Mouse (Mus musculus): ENCODE data around the gene Urod. TPM values are rescaled to one million over a fixed set of nuclear protein-coding genes. Genes with fewer than 3 reads are reported as not detected.

The Urod gene
- polyA plus RNA-seq, 1 experiment from 2014 or later, result 518 TPM

DNA sequence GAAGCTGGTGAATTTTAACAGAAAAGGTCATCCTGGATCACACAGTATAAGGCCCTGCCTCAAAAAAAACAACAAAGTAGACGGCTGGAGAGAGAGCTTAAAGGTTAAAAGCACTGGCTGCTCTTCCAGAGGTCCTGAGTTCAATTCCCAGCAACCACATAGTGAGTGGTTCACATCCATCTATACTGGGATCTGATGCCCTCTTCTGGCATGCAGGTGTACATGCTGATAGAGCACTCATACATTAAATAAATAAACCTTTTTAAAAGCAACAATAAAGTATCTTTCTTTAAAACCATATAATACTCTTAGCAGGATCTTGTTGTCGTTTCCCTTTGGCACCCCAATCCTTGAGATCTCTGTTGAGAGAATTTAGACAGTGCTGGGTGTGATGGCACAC is 17.7 kb downstream of the Urod start:
- no peak overlapping the region for H3K9ac ChIP-seq (ENCODE audit: low read depth, low read length)
- ATAC-seq (ENCODE audit: low read depth), result no peak
- H3K4me3 ChIP-seq (ENCODE audit: low read depth, low read length), result no peak overlapping the region
- no peaks in the 10 kb centered on the region for H3K36me3 ChIP-seq (ENCODE audit: control insufficient read depth, insufficient read depth)
- H3K4me1 ChIP-seq (ENCODE audit: control insufficient read depth, low read depth, low read length), result no peaks in the 10 kb centered on the region
- H3K27ac ChIP-seq (ENCODE audit: low read length), result no peak overlapping the region
- no peaks in the 10 kb centered on the region for H3K27me3 ChIP-seq (ENCODE audit: control insufficient read depth, insufficient read depth, low read depth, low read length)
- WGBS (ENCODE audit: insufficient replicate concordance), result 31% methylated on average over 2 of the region's 2 CpGs
- no peaks in the 10 kb centered on the region for H3K9me3 ChIP-seq (replicated peaks; ENCODE audit: control insufficient read depth, low read length)
- H3K4me2 ChIP-seq (ENCODE audit: low read depth, low read length), result no peak overlapping the region

DNA sequence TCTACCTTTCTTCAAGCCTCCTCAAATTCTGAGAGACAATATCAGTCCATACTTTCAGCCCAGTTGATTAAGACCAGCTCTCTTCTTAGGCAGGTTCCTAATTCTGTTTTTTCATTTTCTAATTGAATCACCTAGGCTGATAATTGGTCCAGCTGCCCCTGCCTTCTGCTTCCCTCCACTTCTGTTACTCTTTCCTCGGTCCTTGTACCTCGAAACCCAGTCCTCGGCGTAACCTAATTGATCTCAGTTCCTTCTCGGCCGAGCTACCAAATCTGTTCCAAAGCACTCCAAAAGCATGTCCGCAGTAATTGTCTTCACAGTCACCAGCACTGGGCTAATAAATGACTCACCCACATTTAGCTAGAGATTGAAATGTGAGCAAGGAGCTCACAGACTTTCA is 39.3 kb downstream of the Urod start:
- H3K27ac ChIP-seq (ENCODE audit: low read length), result no peak overlapping the region
- H3K4me1 ChIP-seq (ENCODE audit: control insufficient read depth, low read depth, low read length), result no peaks in the 10 kb centered on the region
- ATAC-seq (ENCODE audit: low read depth), result no peak
- no peaks in the 10 kb centered on the region for H3K9me3 ChIP-seq (replicated peaks; ENCODE audit: control insufficient read depth, low read length)
- no peaks in the 10 kb centered on the region for H3K36me3 ChIP-seq (ENCODE audit: control insufficient read depth, insufficient read depth)
- no peaks in the 10 kb centered on the region for H3K27me3 ChIP-seq (ENCODE audit: control insufficient read depth, insufficient read depth, low read depth, low read length)
- 70% methylated on average over 7 of the region's 7 CpGs for WGBS (ENCODE audit: insufficient replicate concordance)
- H3K9ac ChIP-seq (ENCODE audit: low read depth, low read length), result no peak overlapping the region
- H3K4me3 ChIP-seq (ENCODE audit: low read depth, low read length), result no peak overlapping the region
- no peak overlapping the region for H3K4me2 ChIP-seq (ENCODE audit: low read depth, low read length)

DNA sequence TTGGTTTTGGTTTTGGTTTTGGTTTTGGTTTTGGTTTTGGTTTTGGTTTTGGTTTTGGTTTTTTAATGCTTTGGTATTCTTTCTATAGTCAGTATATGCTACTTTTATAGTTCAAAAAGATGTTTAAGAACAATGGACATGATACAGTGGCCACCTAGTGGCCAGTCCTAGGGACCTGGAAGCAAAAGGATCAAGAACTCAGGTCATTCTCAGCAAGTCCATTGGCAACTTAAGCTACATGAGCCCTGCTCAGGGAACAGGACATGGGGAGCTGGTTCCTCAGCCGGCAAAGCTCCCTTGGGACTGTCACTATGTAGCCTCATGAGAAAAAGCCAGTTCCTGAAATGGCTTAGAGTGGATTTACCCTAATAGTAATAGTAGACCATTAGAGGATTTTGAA is 42.6 kb downstream of the Urod start:
- H3K9me3 ChIP-seq (replicated peaks; ENCODE audit: control insufficient read depth, low read length), result no peaks in the 10 kb centered on the region
- no peaks in the 10 kb centered on the region for H3K36me3 ChIP-seq (ENCODE audit: control insufficient read depth, insufficient read depth)
- no peak overlapping the region for H3K4me2 ChIP-seq (ENCODE audit: low read depth, low read length)
- no peak overlapping the region for H3K4me3 ChIP-seq (ENCODE audit: low read depth, low read length)
- H3K27ac ChIP-seq (ENCODE audit: low read length), result no peak overlapping the region
- no peak overlapping the region for H3K9ac ChIP-seq (ENCODE audit: low read depth, low read length)
- 41% methylated on average over 1 of the region's 1 CpGs for WGBS (ENCODE audit: insufficient replicate concordance)
- no peak for ATAC-seq (ENCODE audit: low read depth)
- no peaks in the 10 kb centered on the region for H3K4me1 ChIP-seq (ENCODE audit: control insufficient read depth, low read depth, low read length)
- no peaks in the 10 kb centered on the region for H3K27me3 ChIP-seq (ENCODE audit: control insufficient read depth, insufficient read depth, low read depth, low read length)

DNA sequence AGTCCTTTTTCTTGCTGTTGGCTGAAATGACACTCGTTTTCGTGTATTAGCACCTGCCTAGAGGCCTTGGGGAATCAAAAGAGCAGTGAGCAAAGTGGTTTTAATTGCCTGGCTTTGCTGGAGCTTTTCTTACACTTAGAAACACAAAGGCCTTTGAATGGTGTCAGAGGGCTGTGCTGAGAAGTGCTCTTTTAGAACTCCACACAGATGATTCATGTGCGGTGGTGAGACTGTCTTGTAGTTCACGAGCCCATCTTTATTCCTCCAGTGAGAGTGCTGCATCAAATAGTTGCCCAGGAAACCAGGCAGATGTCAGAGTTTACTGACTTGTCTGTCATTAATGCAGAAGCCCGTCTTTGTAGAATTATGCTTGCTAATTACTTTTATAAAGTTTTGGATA is 50.2 kb downstream of the Urod start:
- H3K36me3 ChIP-seq (ENCODE audit: control insufficient read depth, insufficient read depth), result no peaks in the 10 kb centered on the region
- no peak overlapping the region for H3K4me2 ChIP-seq (ENCODE audit: low read depth, low read length)
- no peak overlapping the region for H3K9ac ChIP-seq (ENCODE audit: low read depth, low read length)
- ATAC-seq (ENCODE audit: low read depth), result no peak
- H3K9me3 ChIP-seq (replicated peaks; ENCODE audit: control insufficient read depth, low read length), result no peaks in the 10 kb centered on the region
- H3K27me3 ChIP-seq (ENCODE audit: control insufficient read depth, insufficient read depth, low read depth, low read length), result peaks cover 2% of the 10 kb centered on the region; the same call in 1 of the 2 replicates
- 58% methylated on average over 5 of the region's 5 CpGs for WGBS (ENCODE audit: insufficient replicate concordance)
- H3K27ac ChIP-seq (ENCODE audit: low read length), result no peak overlapping the region
- H3K4me3 ChIP-seq (ENCODE audit: low read depth, low read length), result no peak overlapping the region
- no peaks in the 10 kb centered on the region for H3K4me1 ChIP-seq (ENCODE audit: control insufficient read depth, low read depth, low read length)

DNA sequence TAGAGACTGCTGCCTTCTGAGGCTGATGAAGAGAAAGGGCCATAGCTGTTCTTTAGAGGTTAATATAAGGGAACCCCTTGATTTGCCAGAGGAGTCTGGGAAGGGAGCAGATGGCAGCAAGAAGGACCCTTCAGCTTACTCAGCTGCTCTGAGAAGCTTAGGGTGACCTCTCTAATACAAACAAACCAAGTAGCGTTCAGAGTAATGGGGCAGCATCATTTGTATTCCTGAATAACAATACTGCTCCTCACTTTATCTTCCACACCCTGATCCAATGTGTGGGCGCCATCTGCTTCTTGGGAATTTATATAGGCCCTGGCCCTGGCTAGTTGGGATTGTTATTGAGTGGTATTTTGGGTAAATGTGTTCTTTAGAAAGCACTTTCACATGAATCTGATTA is 51.5 kb downstream of the Urod start:
- no peak overlapping the region for H3K9ac ChIP-seq (ENCODE audit: low read depth, low read length)
- no peaks in the 10 kb centered on the region for H3K36me3 ChIP-seq (ENCODE audit: control insufficient read depth, insufficient read depth)
- ATAC-seq (ENCODE audit: low read depth), result no peak
- no peak overlapping the region for H3K4me3 ChIP-seq (ENCODE audit: low read depth, low read length)
- H3K27ac ChIP-seq (ENCODE audit: low read length), result no peak overlapping the region
- peaks cover 2% of the 10 kb centered on the region; the same call in 1 of the 2 replicates for H3K27me3 ChIP-seq (ENCODE audit: control insufficient read depth, insufficient read depth, low read depth, low read length)
- H3K4me1 ChIP-seq (ENCODE audit: control insufficient read depth, low read depth, low read length), result no peaks in the 10 kb centered on the region
- no peaks in the 10 kb centered on the region for H3K9me3 ChIP-seq (replicated peaks; ENCODE audit: control insufficient read depth, low read length)
- no peak overlapping the region for H3K4me2 ChIP-seq (ENCODE audit: low read depth, low read length)
- 60% methylated on average over 2 of the region's 2 CpGs for WGBS (ENCODE audit: insufficient replicate concordance)

Other genes starting within 250 kb of the Urod start
- 11.4 and 12.6 TPM in 2 replicates for gene Toe1, start 186.8 kb downstream of the Urod start, polyA plus RNA-seq (2015; fragmentation: Nextera tagmentation; extraction: Ambion mirVana)
- gene Mutyh, start 186.7 kb downstream of the Urod start, polyA plus RNA-seq (2015; fragmentation: Nextera tagmentation; extraction: Ambion mirVana), result 2.6 and 2.9 TPM in 2 replicates
- 0.11 and 0.12 TPM in 2 replicates for gene Hpdl, start 172.7 kb downstream of the Urod start, polyA plus RNA-seq (2015; fragmentation: Nextera tagmentation; extraction: Ambion mirVana)
- 0.01 and 0.06 TPM in 2 replicates for gene Zswim5, start 117.0 kb downstream of the Urod start, polyA plus RNA-seq (2015; fragmentation: Nextera tagmentation; extraction: Ambion mirVana)
- 6.1 and 6.5 TPM in 2 replicates for gene Hectd3, start 904 bp upstream of the Urod start, polyA plus RNA-seq (2015; fragmentation: Nextera tagmentation; extraction: Ambion mirVana)
- gene Eif2b3, start 25.0 kb upstream of the Urod start, polyA plus RNA-seq (2015; fragmentation: Nextera tagmentation; extraction: Ambion mirVana), result 20.3 and 20.8 TPM in 2 replicates
- 0.67 and 0.69 TPM in 2 replicates for gene Ptch2, start 101.7 kb upstream of the Urod start, polyA plus RNA-seq (2015; fragmentation: Nextera tagmentation; extraction: Ambion mirVana)
- 1.5 and 1.8 TPM in 2 replicates for gene Btbd19, start 131.3 kb upstream of the Urod start, polyA plus RNA-seq (2015; fragmentation: Nextera tagmentation; extraction: Ambion mirVana)
- 0.11 TPM in 1 of 2 replicates, not detected in the other for gene Tctex1d4, start 132.4 kb upstream of the Urod start, polyA plus RNA-seq (2015; fragmentation: Nextera tagmentation; extraction: Ambion mirVana)
- 2.2 TPM in 2 replicates for gene Plk3, start 139.6 kb upstream of the Urod start, polyA plus RNA-seq (2015; fragmentation: Nextera tagmentation; extraction: Ambion mirVana)
- gene Rps8, start 161.8 kb upstream of the Urod start, polyA plus RNA-seq (2015; fragmentation: Nextera tagmentation; extraction: Ambion mirVana), result 514 and 522 TPM in 2 replicates
- gene Kif2c, start 188.2 kb upstream of the Urod start, polyA plus RNA-seq (2015; fragmentation: Nextera tagmentation; extraction: Ambion mirVana), result 26.8 and 28.9 TPM in 2 replicates

All from liver, embryonic 16.5 days (tissue).